Mouse (Mus musculus) neural tube, embryonic 13.5 days (tissue): ENCODE measurements around the gene Pitpna. TPM values are rescaled to one million over a fixed set of nuclear protein-coding genes. Genes with fewer than 3 reads are reported as not detected.

Source experiments
- ATAC-seq: fragments of 200-750 bp; cut with Nextera tagmentation; 2 replicates; pipeline ENCODE4 v1.8.0; 2017; ENCODE audit warnings: low read depth, mild to moderate bottlenecking, moderate TSS enrichment, moderate library complexity
- H3K27ac ChIP-seq: fragments of 300-500 bp; sonication (generic); replicated peaks from 2 replicates; pipeline ENCODE4 v1.5.1; 2015; ENCODE audit warnings: moderate library complexity, mild to moderate bottlenecking, inconsistent platforms
- H3K27me3 ChIP-seq: fragments of 300-500 bp; sonication (generic); 2 replicates; pipeline ENCODE4 v1.6.1; 2015; ENCODE audit warnings: mild to moderate bottlenecking, inconsistent platforms
- H3K36me3 ChIP-seq: fragments of 300-500 bp; sonication (generic); 2 replicates; pipeline ENCODE4 v1.6.1; 2015; ENCODE audit warnings: mild to moderate bottlenecking, inconsistent platforms
- H3K4me1 ChIP-seq: fragments of 300-500 bp; sonication (generic); replicated peaks from 2 replicates; pipeline ENCODE4 v1.6.1; 2015; ENCODE audit warnings: inconsistent platforms
- H3K4me2 ChIP-seq: fragments of 300-500 bp; sonication (generic); 2 replicates; pipeline ENCODE4 v1.6.1; 2015; ENCODE audit warnings: inconsistent platforms, mild to moderate bottlenecking, moderate library complexity
- H3K4me3 ChIP-seq: fragments of 300-500 bp; sonication (generic); 2 replicates; pipeline ENCODE4 v1.5.1; 2015; ENCODE audit warnings: mild to moderate bottlenecking, inconsistent platforms
- H3K9ac ChIP-seq: fragments of 300-500 bp; sonication (generic); 2 replicates; pipeline ENCODE4 v1.6.1; 2015; ENCODE audit warnings: moderate library complexity, mild to moderate bottlenecking, inconsistent platforms
- H3K9me3 ChIP-seq: fragments of 300-500 bp; sonication (generic); 2 replicates; pipeline ENCODE4 v1.6.1; 2016; ENCODE audit warnings: inconsistent platforms
- WGBS: fragments of 180-500 bp; shearing (Covaris S2); methylation state at CpG from one replicate; pipeline ENCODE4 v1.1.7; 2015; 5-methylcytosine and 5-hydroxymethylcytosine counted together
- polyA plus RNA-seq: library from polyadenylated mRNA; unstranded; fragments of >200 nt; fragmentation: Nextera tagmentation; extraction: Ambion mirVana; gene quantifications from 2 replicates; pipeline ENCODE4 v1.2.1, GENCODE M21; 2015

Gene Pitpna
- 122 and 128 TPM in 2 replicates for polyA plus RNA-seq

GRCm38 (mm10) chr11:75587493-75588284 is at the start of gene Pitpna:
Gene Pitpna (plus strand): TSS chr11:75588097.
- peak within 1 kb of the TSS; percentile 80 for H3K4me2 ChIP-seq
- no peaks in the 10 kb centered on the region for H3K27me3 ChIP-seq
- peaks cover 6% of the 10 kb centered on the region for H3K36me3 ChIP-seq
- no peaks in the 10 kb centered on the region for H3K9me3 ChIP-seq
- 5% methylated on average over 49 of the region's 49 CpGs for WGBS
- peak within 1 kb of the TSS; percentile 99 for H3K9ac ChIP-seq
- peak within 1 kb of the TSS; percentile 98 for H3K4me3 ChIP-seq
- H3K4me1 ChIP-seq: peaks cover 36% of the 10 kb centered on the region
- peak within 1 kb of the TSS; percentile 94 for H3K27ac ChIP-seq
- peak; percentile 94 for ATAC-seq

- H3K4me3 ChIP-seq: no peak overlapping the region
- H3K36me3 ChIP-seq: peaks cover 3% of the 10 kb centered on the region; the same call in 1 of the 2 replicates
- WGBS: 69% methylated on average over 9 of the region's 9 CpGs
- H3K9ac ChIP-seq: peak overlapping the region; percentile 41
- no peaks in the 10 kb centered on the region for H3K9me3 ChIP-seq
- H3K27ac ChIP-seq: peak overlapping the region; percentile 77
- no peaks in the 10 kb centered on the region for H3K27me3 ChIP-seq
- ATAC-seq: peak; percentile 24; the same call in 1 of the 2 replicates
- peak overlapping the region; percentile 13 for H3K4me2 ChIP-seq
- H3K4me1 ChIP-seq: peaks cover 72% of the 10 kb centered on the region
Observed at GRCm38 (mm10) chr11:75538184-75538969, 49.5 kb upstream of the Pitpna start.

- no peak overlapping the region for H3K4me3 ChIP-seq
- H3K27ac ChIP-seq: peak overlapping the region; percentile 77; the same call in 1 of the 2 replicates
- H3K36me3 ChIP-seq: peaks cover 6% of the 10 kb centered on the region; the same call in 1 of the 2 replicates
- H3K27me3 ChIP-seq: no peaks in the 10 kb centered on the region
- no peaks in the 10 kb centered on the region for H3K9me3 ChIP-seq
- H3K9ac ChIP-seq: no peak overlapping the region
- no peak overlapping the region for H3K4me2 ChIP-seq
- H3K4me1 ChIP-seq: peaks cover 67% of the 10 kb centered on the region
- no peak for ATAC-seq
- WGBS: 91% methylated on average over 13 of the region's 13 CpGs
Observed at GRCm38 (mm10) chr11:75538970-75539299, 49.0 kb upstream of the Pitpna start.

- H3K4me1 ChIP-seq: peaks cover 54% of the 10 kb centered on the region
- no peaks in the 10 kb centered on the region for H3K9me3 ChIP-seq
- 0 out of 2 replicates have a peak overlapping the region, but pooled peaks have one; percentile 6 for H3K27ac ChIP-seq
- peaks cover 17% of the 10 kb centered on the region for H3K36me3 ChIP-seq
- WGBS: 86% methylated on average over 8 of the region's 8 CpGs
- ATAC-seq: no peak
- no peak overlapping the region for H3K4me3 ChIP-seq
- no peaks in the 10 kb centered on the region for H3K27me3 ChIP-seq
- H3K4me2 ChIP-seq: no peak overlapping the region
- no peak overlapping the region for H3K9ac ChIP-seq
Observed at GRCm38 (mm10) chr11:75540209-75540608, 47.7 kb upstream of the Pitpna start.

GRCm38 (mm10) chr11:75540710-75541581 is 47.0 kb upstream of the Pitpna start:
- H3K27ac ChIP-seq: peak overlapping the region; percentile 54

GRCm38 (mm10) chr11:75544713-75545112 is 43.2 kb upstream of the Pitpna start:
- Histone ChIP-seq H3K36me3 (peaks cover 47% of the 10 kb centered on the region), H3K9ac (no peak overlapping the region), H3K27me3 (no peaks in the 10 kb centered on the region), H3K4me2 (no peak overlapping the region), H3K27ac (no peak overlapping the region), H3K9me3 (no peaks in the 10 kb centered on the region), H3K4me3 (no peak overlapping the region), H3K4me1 (peaks cover 22% of the 10 kb centered on the region)
- 90% methylated on average over 9 of the region's 9 CpGs for WGBS
- no peak for ATAC-seq

More at GRCm38 (mm10) chr11:75540710-75541581, 47.0 kb upstream of the Pitpna start:
- Histone ChIP-seq H3K9me3 (no peaks in the 10 kb centered on the region), H3K4me2 (no peak overlapping the region), H3K4me1 (peaks cover 46% of the 10 kb centered on the region), H3K36me3 (peaks cover 24% of the 10 kb centered on the region), H3K9ac (peak overlapping the region; percentile 22; the same call in 1 of the 2 replicates), H3K27me3 (no peaks in the 10 kb centered on the region), H3K4me3 (no peak overlapping the region)
- no peak for ATAC-seq
- 73% methylated on average over 19 of the region's 19 CpGs for WGBS

- H3K4me2 ChIP-seq: no peak overlapping the region
- no peaks in the 10 kb centered on the region for H3K27me3 ChIP-seq
- no peak overlapping the region for H3K4me3 ChIP-seq
- no peak overlapping the region for H3K27ac ChIP-seq
- 76% methylated on average over 4 of the region's 4 CpGs for WGBS
- H3K4me1 ChIP-seq: peaks cover 23% of the 10 kb centered on the region
- H3K9me3 ChIP-seq: no peaks in the 10 kb centered on the region
- ATAC-seq: no peak
- H3K36me3 ChIP-seq: peaks cover 51% of the 10 kb centered on the region
- no peak overlapping the region for H3K9ac ChIP-seq
Observed at GRCm38 (mm10) chr11:75546057-75546456, 41.8 kb upstream of the Pitpna start.

GRCm38 (mm10) chr11:75549658-75550111 is 38.2 kb upstream of the Pitpna start:
- peak; percentile 13; the same call in 1 of the 2 replicates for ATAC-seq
- Histone ChIP-seq H3K9ac (no peak overlapping the region), H3K36me3 (peaks cover 50% of the 10 kb centered on the region), H3K4me2 (no peak overlapping the region), H3K4me1 (peaks cover 39% of the 10 kb centered on the region), H3K27me3 (no peaks in the 10 kb centered on the region), H3K4me3 (no peak overlapping the region), H3K9me3 (no peaks in the 10 kb centered on the region), H3K27ac (peak overlapping the region; percentile 75)
- WGBS: 54% methylated on average over 5 of the region's 5 CpGs

- peak overlapping the region; percentile 51 for H3K9ac ChIP-seq
- no peaks in the 10 kb centered on the region for H3K9me3 ChIP-seq
- no peaks in the 10 kb centered on the region for H3K27me3 ChIP-seq
- peak; percentile 61 for ATAC-seq
- no peak overlapping the region for H3K4me2 ChIP-seq
- peak overlapping the region; percentile 75 for H3K27ac ChIP-seq
- WGBS: 39% methylated on average over 12 of the region's 12 CpGs
- peaks cover 45% of the 10 kb centered on the region for H3K36me3 ChIP-seq
- H3K4me1 ChIP-seq: peaks cover 39% of the 10 kb centered on the region
- H3K4me3 ChIP-seq: no peak overlapping the region
Observed at GRCm38 (mm10) chr11:75550200-75550946, 37.5 kb upstream of the Pitpna start.

- H3K4me2 ChIP-seq: no peak overlapping the region
- no peak for ATAC-seq
- no peak overlapping the region for H3K4me3 ChIP-seq
- 89% methylated on average over 5 of the region's 5 CpGs for WGBS
- no peaks in the 10 kb centered on the region for H3K9me3 ChIP-seq
- H3K27me3 ChIP-seq: no peaks in the 10 kb centered on the region
- H3K27ac ChIP-seq: peak overlapping the region; percentile 69
- H3K4me1 ChIP-seq: peaks cover 39% of the 10 kb centered on the region
- peak overlapping the region; percentile 51 for H3K9ac ChIP-seq
- H3K36me3 ChIP-seq: peaks cover 35% of the 10 kb centered on the region
Observed at GRCm38 (mm10) chr11:75551321-75551720, 36.6 kb upstream of the Pitpna start.

- H3K27ac ChIP-seq: peak overlapping the region; percentile 69
- peaks cover 42% of the 10 kb centered on the region for H3K4me1 ChIP-seq
- no peaks in the 10 kb centered on the region for H3K9me3 ChIP-seq
- no peak overlapping the region for H3K4me3 ChIP-seq
- WGBS: 59% methylated on average over 9 of the region's 9 CpGs
- peaks cover 29% of the 10 kb centered on the region for H3K36me3 ChIP-seq
- ATAC-seq: no peak
- peak overlapping the region; percentile 52; the same call in 1 of the 2 replicates for H3K9ac ChIP-seq
- no peaks in the 10 kb centered on the region for H3K27me3 ChIP-seq
- H3K4me2 ChIP-seq: no peak overlapping the region
Observed at GRCm38 (mm10) chr11:75551961-75552441, 35.9 kb upstream of the Pitpna start.
